Mouse (Mus musculus) forebrain, embryonic 15.5 days (tissue): ENCODE results near the gene Wfikkn2. TPM values are rescaled to one million over a fixed set of nuclear protein-coding genes. Genes with fewer than 3 reads are reported as not detected.
A peak's percentile ranks its signal among the peaks of the same experiment; 100 is the strongest.
"Not testable (repeated sequence)": the region's sequence is repeated elsewhere in the genome, so short reads cannot be mapped to it uniquely, and the experiment has no call there.

ENCODE experiments used
- ATAC-seq: fragments of 200-750 bp; cut with Nextera tagmentation; replicated peaks from 2 replicates; pipeline ENCODE4 v1.8.0; 2017; ENCODE audit warnings: mild to moderate bottlenecking, moderate TSS enrichment, moderate library complexity
- H3K27ac ChIP-seq: fragments of 300-500 bp; sonication (generic); replicated peaks from 2 replicates; pipeline ENCODE4 v1.5.1; 2015; ENCODE audit warnings: mild to moderate bottlenecking, inconsistent platforms
- H3K27me3 ChIP-seq: fragments of 300-500 bp; sonication (generic); 2 replicates; pipeline ENCODE4 v1.6.1; 2015; ENCODE audit warnings: inconsistent platforms
- H3K36me3 ChIP-seq: fragments of 300-500 bp; sonication (generic); 2 replicates; pipeline ENCODE4 v1.6.1; 2015; ENCODE audit warnings: mild to moderate bottlenecking, inconsistent platforms
- H3K4me1 ChIP-seq: fragments of 300-500 bp; sonication (generic); 2 replicates; pipeline ENCODE4 v1.6.1; 2015; ENCODE audit warnings: inconsistent platforms
- H3K4me2 ChIP-seq: fragments of 300-500 bp; sonication (generic); replicated peaks from 2 replicates; pipeline ENCODE4 v1.6.1; 2015; ENCODE audit warnings: mild to moderate bottlenecking, inconsistent platforms
- H3K4me3 ChIP-seq: fragments of 300-500 bp; sonication (generic); 2 replicates; pipeline ENCODE4 v1.5.1; 2015; ENCODE audit warnings: mild to moderate bottlenecking, inconsistent platforms
- H3K9ac ChIP-seq: fragments of 300-500 bp; sonication (generic); replicated peaks from 2 replicates; pipeline ENCODE4 v1.6.1; 2015; ENCODE audit warnings: mild to moderate bottlenecking, inconsistent platforms
- H3K9me3 ChIP-seq: fragments of 300-500 bp; sonication (generic); 2 replicates; pipeline ENCODE4 v1.6.1; 2016; ENCODE audit warnings: inconsistent platforms
- WGBS: fragments of 180-500 bp; shearing (Covaris S2); methylation state at CpG from one replicate; pipeline ENCODE4 v1.1.7; 2015; ENCODE audit warnings: mixed read lengths; 5-methylcytosine and 5-hydroxymethylcytosine counted together
- polyA plus RNA-seq: library from polyadenylated mRNA; unstranded; fragments of >200 nt; fragmentation: Nextera tagmentation; extraction: Ambion mirVana; gene quantifications from 2 replicates; pipeline ENCODE4 v1.2.1, GENCODE M21; 2015

Wfikkn2 gene
- polyA plus RNA-seq, 1 experiment from 2014 or later, result 7.9 TPM

- Histone ChIP-seq H3K4me2 (no peak overlapping the region), H3K4me3 (no peak overlapping the region), H3K9ac (no peak overlapping the region), H3K9me3 (no peaks in the 10 kb centered on the region), H3K36me3 (no peaks in the 10 kb centered on the region), H3K4me1 (peaks cover 10% of the 10 kb centered on the region), H3K27me3 (no peaks in the 10 kb centered on the region), H3K27ac (no peak overlapping the region)
- ATAC-seq, result no peak
- 83% methylated on average over 7 of the region's 7 CpGs for WGBS
These were observed 29.4 kb upstream of the Wfikkn2 start for GRCm38 (mm10) chr11:94275226-94275625.

- no peak for ATAC-seq
- no peak overlapping the region for H3K4me3 ChIP-seq
- 89% methylated on average over 10 of the region's 10 CpGs for WGBS
- H3K9me3 ChIP-seq, result no peaks in the 10 kb centered on the region
- no peaks in the 10 kb centered on the region for H3K36me3 ChIP-seq
- H3K4me1 ChIP-seq, result peaks cover 10% of the 10 kb centered on the region
- no peak overlapping the region for H3K4me2 ChIP-seq
- H3K27ac ChIP-seq, result no peak overlapping the region
- H3K27me3 ChIP-seq, result no peaks in the 10 kb centered on the region
- no peak overlapping the region for H3K9ac ChIP-seq
These were observed 28.5 kb upstream of the Wfikkn2 start for GRCm38 (mm10) chr11:94274206-94274867.

GRCm38 (mm10) chr11:94272960-94273927, 27.4 kb upstream of the Wfikkn2 start:
- ATAC-seq, result no peak
- H3K9me3 ChIP-seq, result no peaks in the 10 kb centered on the region
- H3K4me3 ChIP-seq, result no peak overlapping the region
- no peak overlapping the region for H3K9ac ChIP-seq
- whole genome bisulfite sequencing, result 82% methylated on average over 21 of the region's 21 CpGs
- no peaks in the 10 kb centered on the region for H3K27me3 ChIP-seq
- H3K4me1 ChIP-seq, result peaks cover 10% of the 10 kb centered on the region
- no peak overlapping the region for H3K27ac ChIP-seq
- H3K36me3 ChIP-seq, result no peaks in the 10 kb centered on the region
- H3K4me2 ChIP-seq, result no peak overlapping the region

- H3K9ac ChIP-seq, result no peak overlapping the region
- no peak for ATAC-seq
- H3K4me2 ChIP-seq, result no peak overlapping the region
- WGBS, result 82% methylated on average over 2 of the region's 2 CpGs
- no peaks in the 10 kb centered on the region for H3K9me3 ChIP-seq
- H3K4me1 ChIP-seq, result no peaks in the 10 kb centered on the region
- H3K4me3 ChIP-seq, result no peak overlapping the region
- H3K27me3 ChIP-seq, result no peaks in the 10 kb centered on the region
- H3K36me3 ChIP-seq, result no peaks in the 10 kb centered on the region
- H3K27ac ChIP-seq, result no peak overlapping the region
These were observed 25.2 kb upstream of the Wfikkn2 start for GRCm38 (mm10) chr11:94271015-94271414.

GRCm38 (mm10) chr11:94269906-94270305, 24.1 kb upstream of the Wfikkn2 start:
- H3K9me3 ChIP-seq, result no peaks in the 10 kb centered on the region
- H3K9ac ChIP-seq, result no peak overlapping the region
- no peak overlapping the region for H3K4me2 ChIP-seq
- H3K4me1 ChIP-seq, result peaks cover 8% of the 10 kb centered on the region; the same call in 1 of the 2 replicates
- H3K27me3 ChIP-seq, result no peaks in the 10 kb centered on the region
- no peak overlapping the region for H3K4me3 ChIP-seq
- ATAC-seq, result no peak
- H3K36me3 ChIP-seq, result no peaks in the 10 kb centered on the region
- 83% methylated on average over 7 of the region's 7 CpGs for WGBS
- H3K27ac ChIP-seq, result no peak overlapping the region

- Histone ChIP-seq H3K27ac (no peak overlapping the region), H3K27me3 (no peaks in the 10 kb centered on the region), H3K4me1 (peaks cover 9% of the 10 kb centered on the region; the same call in 1 of the 2 replicates), H3K4me3 (no peak overlapping the region), H3K4me2 (no peak overlapping the region), H3K9ac (no peak overlapping the region), H3K9me3 (no peaks in the 10 kb centered on the region), H3K36me3 (no peaks in the 10 kb centered on the region)
- ATAC-seq, result no peak
These were observed 23.0 kb upstream of the Wfikkn2 start for GRCm38 (mm10) chr11:94268761-94269160.

- H3K4me3 ChIP-seq, ATAC-seq, H3K27ac ChIP-seq, H3K27me3 ChIP-seq, H3K4me2 ChIP-seq, H3K4me1 ChIP-seq, H3K36me3 ChIP-seq, H3K9me3 ChIP-seq, H3K9ac ChIP-seq: not testable (repeated sequence)
- WGBS, result 82% methylated on average over 3 of the region's 3 CpGs
These were observed 20.4 kb upstream of the Wfikkn2 start for GRCm38 (mm10) chr11:94266155-94266554.

- peak; percentile 59 for ATAC-seq
- peak overlapping the region; percentile 35 for H3K9ac ChIP-seq
- no peaks in the 10 kb centered on the region for H3K27me3 ChIP-seq
- H3K27ac ChIP-seq, result no peak overlapping the region; the same call in 1 of the 2 replicates
- H3K36me3 ChIP-seq, result no peaks in the 10 kb centered on the region
- H3K9me3 ChIP-seq, result no peaks in the 10 kb centered on the region
- peak overlapping the region; percentile 36 for H3K4me3 ChIP-seq
- WGBS, result under 1% methylated on average over 18 of the region's 18 CpGs
- peaks cover 9% of the 10 kb centered on the region; the same call in 1 of the 2 replicates for H3K4me1 ChIP-seq
- H3K4me2 ChIP-seq, result peak overlapping the region; percentile 51
These were observed 19.5 kb upstream of the Wfikkn2 start for GRCm38 (mm10) chr11:94265134-94265785.

- no peak overlapping the region for H3K4me2 ChIP-seq
- no peak overlapping the region for H3K27ac ChIP-seq
- no peak for ATAC-seq
- 78% methylated on average over 6 of the region's 6 CpGs for WGBS
- no peak overlapping the region for H3K9ac ChIP-seq
- H3K4me1 ChIP-seq, result peaks cover 19% of the 10 kb centered on the region; the same call in 1 of the 2 replicates
- no peaks in the 10 kb centered on the region for H3K9me3 ChIP-seq
- no peak overlapping the region for H3K4me3 ChIP-seq
- no peaks in the 10 kb centered on the region for H3K36me3 ChIP-seq
- H3K27me3 ChIP-seq, result no peaks in the 10 kb centered on the region
These were observed 16.0 kb upstream of the Wfikkn2 start for GRCm38 (mm10) chr11:94261585-94262370.

- 45% methylated on average over 4 of the region's 4 CpGs for WGBS
- no peaks in the 10 kb centered on the region for H3K27me3 ChIP-seq
- no peak overlapping the region for H3K4me2 ChIP-seq
- no peaks in the 10 kb centered on the region for H3K36me3 ChIP-seq
- no peak for ATAC-seq
- peaks cover 22% of the 10 kb centered on the region for H3K4me1 ChIP-seq
- no peak overlapping the region for H3K27ac ChIP-seq
- no peak overlapping the region for H3K9ac ChIP-seq
- H3K4me3 ChIP-seq, result no peak overlapping the region
- H3K9me3 ChIP-seq, result no peaks in the 10 kb centered on the region
These were observed 14.0 kb upstream of the Wfikkn2 start for GRCm38 (mm10) chr11:94259814-94260213.

- no peak overlapping the region for H3K27ac ChIP-seq
- WGBS, result 41% methylated on average over 14 of the region's 14 CpGs
- no peak overlapping the region for H3K4me3 ChIP-seq
- H3K4me2 ChIP-seq, result no peak overlapping the region
- H3K9me3 ChIP-seq, result no peaks in the 10 kb centered on the region
- peak; percentile 79 for ATAC-seq
- no peaks in the 10 kb centered on the region for H3K27me3 ChIP-seq
- H3K36me3 ChIP-seq, result no peaks in the 10 kb centered on the region
- no peak overlapping the region for H3K9ac ChIP-seq
- H3K4me1 ChIP-seq, result peaks cover 24% of the 10 kb centered on the region
These were observed 12.2 kb upstream of the Wfikkn2 start for GRCm38 (mm10) chr11:94257987-94258386.
